Mouse (Mus musculus) bone marrow, adult 2 months (tissue): ENCODE data around the gene Zmynd11.

ENCODE experiments used
- CTCF ChIP-seq: fragments of 200-500 bp; IDR thresholded peaks from 2 replicates; pipeline ENCODE4 v1.5.1; 2011; ENCODE audit warnings: low read length, control low read depth; ENCODE audit not compliant: control insufficient read depth, insufficient read depth
- POLR2A ChIP-seq: fragments of 200-500 bp; IDR thresholded peaks from 2 replicates; pipeline ENCODE4 v1.6.1; 2011; ENCODE audit warnings: low read depth, mild to moderate bottlenecking, control low read depth, low read length, borderline replicate concordance; ENCODE audit not compliant: control insufficient read depth

GRCm38 (mm10) chr13:9760057-9760456 lies 5.1 kb downstream of the Zmynd11 start:
- TF ChIP-seq POLR2A (no peak), CTCF (no peak)
